Mouse (Mus musculus) lung, adult 2 months (tissue): Measurements from ENCODE around the gene Usp12.

Source experiments
- CTCF ChIP-seq: fragments of 200-500 bp; IDR thresholded peaks from 2 replicates; pipeline ENCODE4 v1.5.1; 2011; ENCODE audit warnings: mild to moderate bottlenecking, low read length, control low read depth; ENCODE audit not compliant: insufficient read depth
- POLR2A ChIP-seq: fragments of 200-500 bp; IDR thresholded peaks from 2 replicates; pipeline ENCODE4 v1.6.1; 2011; ENCODE audit warnings: low read depth, mild to moderate bottlenecking, control low read depth, low read length, borderline replicate concordance; ENCODE audit errors: extremely low read depth

- TF ChIP-seq CTCF (no peak), POLR2A (no peak)
Observed at GRCm38 (mm10) chr5:146806004-146806430, 11.2 kb upstream of the Usp12 start.
